Mouse (Mus musculus): ENCODE results near the gene Gns.

The Gns gene

DNA sequence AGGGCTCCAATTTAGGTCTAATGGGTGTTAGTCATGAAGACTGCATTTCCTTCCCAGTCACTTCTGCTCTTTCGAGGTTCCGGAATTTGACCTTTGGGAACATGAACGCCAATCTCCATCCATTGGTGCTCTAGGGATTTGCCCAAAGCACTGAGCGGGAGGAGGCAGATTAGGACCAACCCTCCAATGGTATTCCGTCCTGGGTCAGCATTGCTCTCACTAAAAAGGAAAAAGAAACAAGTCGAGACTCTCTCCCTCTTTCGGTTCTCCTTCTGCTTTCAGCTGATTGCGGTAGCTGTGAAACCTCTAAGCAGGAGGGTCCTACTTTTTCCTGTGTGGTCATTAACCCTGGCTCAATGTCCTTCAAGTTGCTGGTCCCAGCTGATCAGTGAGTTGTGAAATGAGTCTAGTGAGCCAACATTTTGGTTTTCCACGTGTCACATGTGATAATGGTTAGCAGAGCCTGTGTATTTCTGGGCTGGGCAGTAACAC lies 937 bp downstream of the Gns start:
- no peak for DNase-seq (ENCODE audit: low spot score)

DNA sequence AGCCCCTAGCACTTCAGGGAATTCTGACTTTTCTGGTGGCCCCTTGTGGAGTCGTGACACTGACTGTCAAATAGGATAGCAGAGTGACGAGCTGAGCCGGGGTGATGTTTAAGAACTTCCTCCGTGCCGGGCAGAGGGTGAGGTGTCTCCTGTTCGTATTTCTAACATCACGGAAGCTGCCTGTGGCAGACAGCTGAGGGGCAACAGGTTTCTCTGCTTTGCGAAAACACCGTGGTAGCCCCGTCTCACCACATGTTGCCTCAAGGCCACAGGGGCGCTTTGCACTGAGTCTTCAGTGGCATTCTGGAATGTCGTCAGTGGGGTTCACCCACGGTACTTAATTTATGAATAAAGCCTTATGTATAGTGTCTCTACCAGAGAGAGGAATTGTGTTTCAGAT lies 2.4 kb downstream of the Gns start:
- no peak for DNase-seq (ENCODE audit: low spot score)

DNA sequence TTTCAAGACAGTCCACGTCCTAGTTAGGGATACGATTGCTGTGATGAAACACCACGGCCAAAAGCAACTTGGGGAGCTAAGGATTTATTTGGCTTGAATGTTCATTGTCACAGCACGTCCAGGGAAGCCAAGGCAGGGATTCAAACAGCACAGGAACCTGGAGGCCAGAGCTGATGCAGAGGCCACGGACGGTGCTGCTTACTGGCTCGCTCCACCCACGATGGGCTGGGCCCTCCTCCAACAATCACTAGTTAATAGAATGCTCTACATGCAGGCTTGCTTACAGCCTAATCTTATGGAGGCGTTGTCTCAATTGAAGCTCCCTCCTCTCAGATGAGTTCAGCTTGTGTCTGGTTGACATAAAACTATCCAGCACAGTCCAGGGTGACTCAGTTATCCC lies 2.9 kb downstream of the Gns start:
- no peak for DNase-seq (ENCODE audit: low spot score)

DNA sequence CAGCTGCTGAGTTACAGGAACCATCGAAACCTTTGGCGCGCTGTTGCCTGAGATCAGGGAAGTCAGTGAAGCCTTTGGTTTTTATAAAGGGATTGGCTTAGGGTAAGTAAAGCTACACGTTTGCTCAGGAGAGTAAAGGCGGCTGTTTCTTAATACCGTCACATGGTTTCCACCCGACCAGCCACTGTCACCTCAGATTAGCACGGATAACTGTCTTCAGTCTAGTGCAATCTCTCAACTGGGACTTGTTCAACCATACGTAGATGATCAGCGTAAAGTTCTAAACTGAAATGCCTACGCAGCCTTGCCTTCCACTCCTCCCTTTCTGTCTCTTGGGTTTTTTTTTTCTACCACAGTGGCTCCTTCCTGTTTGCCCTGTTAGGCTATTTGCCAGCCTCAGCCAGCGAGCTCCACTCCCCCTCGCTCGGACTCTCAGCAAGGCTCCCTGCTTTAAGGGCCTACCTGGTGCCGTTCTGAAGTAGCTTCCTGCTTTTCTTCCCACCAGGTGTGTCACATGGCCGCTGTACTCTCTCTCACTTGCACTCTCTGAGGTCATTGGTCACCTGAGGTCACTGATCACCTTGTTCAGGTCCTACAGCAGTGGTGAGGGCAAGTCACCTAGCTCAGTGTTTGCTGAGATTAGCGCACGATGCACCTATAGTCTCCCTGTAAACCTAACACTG lies 4.0 kb downstream of the Gns start:
- no peak for DNase-seq (ENCODE audit: low spot score)

DNA sequence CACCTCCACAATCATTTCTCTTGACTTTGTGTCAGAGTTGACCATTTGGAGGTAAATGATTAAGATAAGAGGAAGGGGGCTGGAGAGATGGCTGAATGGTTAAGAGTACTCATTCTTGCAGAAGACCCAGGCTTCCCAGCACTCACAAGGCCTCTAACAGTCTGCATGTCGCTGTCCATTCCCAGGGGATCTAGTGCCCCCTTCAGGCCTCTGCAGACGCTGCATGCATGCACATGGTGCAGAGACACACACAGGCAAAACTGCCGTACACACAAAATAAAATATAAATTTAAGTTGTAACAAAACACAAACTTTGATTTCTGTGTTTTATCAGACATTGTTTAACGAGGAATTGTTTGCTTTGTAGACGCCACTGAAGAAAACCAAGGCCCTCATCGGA lies 5.9 kb downstream of the Gns start:
- DNase-seq (ENCODE audit: low spot score), result no peak

DNA sequence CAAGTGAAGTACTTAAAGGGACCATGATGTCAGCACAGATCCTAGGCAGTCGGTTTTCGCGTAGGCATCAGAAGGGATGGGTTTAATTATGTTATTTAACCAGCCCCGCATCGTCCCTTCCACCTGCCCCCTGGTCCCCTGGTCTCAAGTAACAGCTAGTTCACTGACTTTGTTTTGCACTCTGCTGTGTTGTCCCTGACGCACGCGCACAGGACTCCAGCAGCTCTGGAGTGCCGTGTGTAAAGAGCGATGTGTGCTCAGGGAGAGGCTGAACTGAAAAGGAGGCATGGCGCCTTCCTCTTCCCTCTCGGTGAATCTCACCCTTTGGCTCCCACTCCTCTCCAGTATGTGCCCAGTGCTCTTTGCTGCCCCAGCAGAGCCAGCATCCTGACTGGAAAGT lies 9.1 kb downstream of the Gns start:
- DNase-seq (ENCODE audit: low spot score), result no peak

DNA sequence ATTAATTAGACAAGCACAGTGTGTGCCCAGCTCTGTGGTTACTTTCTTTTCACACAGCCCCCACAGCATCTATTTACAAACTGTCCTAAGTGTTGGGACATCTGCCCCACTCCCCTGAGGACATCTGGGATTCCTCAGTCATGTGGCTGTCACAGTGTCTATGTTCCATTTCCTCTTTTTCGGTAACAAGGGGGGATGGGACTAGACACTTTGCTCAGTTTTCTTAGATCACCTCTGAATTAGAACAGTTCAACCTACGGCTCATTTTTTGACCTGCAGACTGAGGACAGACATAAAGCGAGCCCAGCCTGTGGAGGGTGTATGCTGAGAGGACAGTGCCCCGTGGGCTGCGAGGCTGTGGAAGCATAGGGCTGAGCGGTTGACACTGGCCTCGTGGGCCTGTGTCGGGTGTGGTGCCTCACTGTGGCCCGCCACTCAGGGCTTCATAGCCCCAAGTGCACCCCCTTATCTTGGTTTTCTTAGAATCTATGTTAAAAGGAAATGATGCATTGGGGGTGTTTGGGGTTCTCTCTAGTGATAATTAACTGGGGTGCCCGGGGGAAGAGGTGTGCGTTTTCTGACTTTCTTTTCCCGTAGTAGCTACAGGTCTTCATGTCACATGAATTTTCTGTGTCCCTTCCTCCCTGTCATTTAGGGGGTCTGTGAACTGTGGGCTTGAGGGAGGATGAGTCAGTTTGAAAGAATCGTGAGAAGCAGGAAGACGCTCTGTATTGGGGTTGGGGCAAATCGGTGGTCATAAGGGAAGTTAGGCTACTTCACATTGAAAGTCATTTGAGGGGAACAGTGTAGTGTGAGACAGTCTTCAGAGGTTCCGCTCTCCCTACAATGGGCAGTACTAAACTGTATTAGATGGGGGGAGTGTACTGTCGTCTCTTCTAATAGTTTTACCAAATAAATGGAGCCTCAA lies 10.1 kb downstream of the Gns start:
- DNase-seq (ENCODE audit: low spot score), result no peak

DNA sequence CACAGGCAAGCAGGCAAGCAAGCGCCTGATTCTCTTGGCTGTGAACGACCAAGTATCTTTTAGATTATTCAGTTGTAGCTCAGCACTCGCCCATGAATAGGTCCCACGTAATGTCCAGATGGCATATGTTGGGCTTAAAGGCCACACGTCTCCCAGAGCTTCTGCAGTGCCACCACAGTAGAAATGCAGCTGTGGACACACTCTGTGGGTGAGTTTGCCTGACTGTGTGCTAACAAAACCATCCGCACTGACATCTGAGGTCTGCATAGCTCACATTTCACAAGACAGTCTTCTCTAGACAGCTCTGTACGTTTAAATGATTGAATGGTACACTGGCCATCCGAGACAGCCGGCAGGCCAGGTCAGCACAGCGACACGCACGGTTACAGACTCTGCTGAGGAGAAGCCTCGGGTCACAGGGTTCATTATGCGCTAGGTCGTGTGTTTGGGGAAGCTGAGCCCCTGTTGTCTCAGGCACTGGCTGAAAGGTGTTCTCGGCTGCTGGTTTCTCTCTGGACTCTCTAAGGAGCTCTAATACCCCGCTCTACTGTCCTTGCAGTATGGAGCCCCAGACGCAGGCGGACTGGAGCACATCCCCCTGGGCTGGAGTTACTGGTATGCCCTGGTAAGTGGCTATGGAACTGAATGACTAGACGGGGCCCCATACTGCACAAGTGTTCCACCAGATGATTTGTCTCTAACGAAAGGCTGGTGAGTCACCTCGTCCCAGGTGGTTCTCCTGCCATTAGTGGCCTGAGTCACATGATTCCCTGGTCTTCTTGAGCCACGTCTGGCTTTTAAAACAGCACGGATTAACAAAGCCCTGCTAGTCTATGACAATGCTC lies 11.0 kb downstream of the Gns start:
- no peak for DNase-seq (ENCODE audit: low spot score)

DNA sequence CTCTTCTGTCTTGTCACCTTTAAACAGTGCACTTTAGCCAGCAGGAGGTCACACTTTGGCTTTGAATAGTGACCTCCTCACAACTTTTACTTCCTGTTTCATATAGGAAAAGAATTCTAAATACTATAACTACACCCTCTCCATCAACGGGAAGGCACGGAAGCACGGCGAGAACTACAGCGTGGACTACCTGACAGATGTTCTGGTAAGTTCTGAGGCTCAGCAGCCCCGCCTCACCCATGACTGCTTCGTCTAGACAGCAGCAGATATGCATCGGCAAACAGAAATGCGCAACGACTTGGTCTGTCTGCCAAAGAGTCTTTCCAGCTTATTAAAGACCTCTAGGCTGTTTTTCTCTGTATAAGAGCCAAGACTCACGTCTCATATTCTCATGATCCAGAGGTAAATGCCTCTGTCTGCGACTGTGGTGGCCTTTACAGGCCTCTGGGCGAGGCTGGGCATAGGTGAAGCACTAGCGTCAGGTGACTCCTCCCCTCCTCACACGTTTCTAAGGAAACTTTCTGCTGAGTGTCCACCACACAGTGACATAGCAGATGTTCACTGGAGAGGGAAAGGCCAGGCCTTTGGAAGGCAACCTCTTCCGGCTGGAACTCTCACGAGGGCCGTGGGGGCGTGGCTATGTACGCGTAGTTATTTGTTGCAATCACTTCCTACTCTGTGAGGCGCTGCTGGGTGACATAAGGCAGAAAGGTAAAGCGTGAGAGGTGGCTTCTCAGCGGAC lies 11.8 kb downstream of the Gns start:
- DNase-seq (ENCODE audit: low spot score), result no peak

DNA sequence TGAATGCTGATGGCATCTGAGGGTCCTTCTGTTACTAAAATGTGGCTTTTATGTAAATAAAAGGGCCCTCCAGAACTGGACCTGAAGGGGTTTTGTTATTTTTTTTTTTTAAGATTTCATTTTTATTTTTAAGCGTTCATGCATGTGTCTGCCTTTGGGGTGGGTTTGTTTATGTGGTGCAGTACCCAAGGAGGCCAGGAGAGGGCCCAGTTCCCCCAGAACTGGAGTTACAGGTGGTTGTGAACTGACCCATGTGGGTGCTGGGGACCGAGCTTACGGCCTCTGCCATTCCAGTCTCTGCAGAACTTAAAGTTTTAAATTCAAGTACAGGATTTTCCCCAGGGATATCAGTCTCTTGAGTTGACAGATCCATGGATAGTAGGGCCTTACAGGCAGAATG lies 14.5 kb downstream of the Gns start:
- no peak for DNase-seq (ENCODE audit: low spot score)

DNA sequence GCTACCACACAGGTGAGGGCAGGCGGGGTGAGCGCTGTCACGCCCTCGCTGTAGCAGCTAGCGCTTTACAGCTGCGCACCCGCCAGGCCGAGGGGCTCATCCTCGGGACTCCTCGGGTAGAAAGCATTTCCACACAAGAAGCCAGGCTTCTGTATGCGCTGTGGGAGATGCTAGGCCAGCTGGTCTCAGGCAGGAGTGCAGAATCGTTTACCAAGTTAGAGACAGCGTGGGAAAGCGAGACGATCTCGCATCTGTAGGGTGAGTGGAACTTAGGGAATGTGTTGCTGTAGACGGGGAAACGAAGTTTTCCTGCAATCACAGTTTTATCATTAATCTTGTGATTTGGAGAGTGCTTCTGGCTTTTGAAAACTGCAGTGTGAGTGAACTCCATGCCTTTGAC lies 16.4 kb downstream of the Gns start:
- DNase-seq (ENCODE audit: low spot score), result no peak

DNA sequence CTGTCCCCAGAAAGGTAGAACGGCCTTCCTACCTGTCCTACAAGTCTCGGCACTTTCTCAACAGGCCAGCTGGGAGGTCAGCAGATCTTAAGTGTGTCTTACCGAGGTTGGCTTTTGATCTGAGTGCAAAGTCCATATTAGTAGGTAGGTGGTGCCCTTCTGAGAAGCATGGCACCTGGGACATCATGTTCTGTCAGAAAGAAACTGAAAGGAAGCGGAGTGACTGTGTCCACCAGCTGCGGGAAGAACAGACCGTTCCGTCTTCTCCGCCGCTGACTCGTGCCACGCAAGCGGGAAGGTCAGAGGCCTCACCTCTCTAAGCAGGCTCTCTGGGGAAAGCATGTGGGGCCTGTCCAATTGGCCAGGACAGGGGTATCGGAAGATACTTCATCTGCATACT lies 19.8 kb downstream of the Gns start:
- DNase-seq (ENCODE audit: low spot score), result no peak

DNA sequence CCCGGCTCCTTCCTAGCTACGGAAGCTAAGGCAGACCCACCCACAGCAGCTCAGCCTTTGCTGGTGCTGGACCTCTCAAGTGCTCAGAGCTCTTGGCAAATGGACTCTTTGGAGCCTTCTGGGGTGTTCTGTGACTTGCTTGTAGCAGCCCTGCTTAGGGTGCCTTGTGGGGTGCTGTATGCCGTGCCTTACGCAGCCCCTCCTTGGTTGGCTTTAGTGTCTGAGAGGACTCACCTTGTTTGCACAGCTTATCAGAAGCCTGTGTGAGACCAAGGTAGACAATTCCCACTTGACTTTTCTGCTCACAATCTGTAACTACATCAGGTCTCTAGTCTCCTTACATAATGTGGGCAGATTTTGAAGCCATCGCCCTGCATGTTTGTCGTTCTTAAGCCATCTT lies 20.8 kb downstream of the Gns start:
- DNase-seq (ENCODE audit: low spot score), result no peak

DNA sequence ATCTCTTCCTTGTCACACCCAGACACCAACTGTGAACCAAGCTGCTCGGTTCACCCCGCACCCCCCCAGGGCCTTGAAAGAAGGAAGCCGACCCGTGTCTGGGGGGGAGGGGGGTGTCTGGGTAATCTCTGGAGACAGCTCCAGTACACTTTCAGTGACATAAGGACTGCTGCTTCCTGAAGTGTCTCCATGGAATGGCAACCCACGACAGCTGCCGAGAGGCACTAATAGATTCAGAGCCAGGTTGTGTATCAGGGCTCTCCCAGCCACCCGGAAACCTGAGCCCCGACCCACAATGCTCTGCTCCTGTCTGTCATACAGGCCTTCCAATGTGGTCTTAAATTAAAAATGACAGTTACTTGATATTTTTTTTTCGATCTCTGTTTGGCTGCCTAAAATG lies 21.5 kb downstream of the Gns start:
- DNase-seq (ENCODE audit: low spot score), result no peak

DNA sequence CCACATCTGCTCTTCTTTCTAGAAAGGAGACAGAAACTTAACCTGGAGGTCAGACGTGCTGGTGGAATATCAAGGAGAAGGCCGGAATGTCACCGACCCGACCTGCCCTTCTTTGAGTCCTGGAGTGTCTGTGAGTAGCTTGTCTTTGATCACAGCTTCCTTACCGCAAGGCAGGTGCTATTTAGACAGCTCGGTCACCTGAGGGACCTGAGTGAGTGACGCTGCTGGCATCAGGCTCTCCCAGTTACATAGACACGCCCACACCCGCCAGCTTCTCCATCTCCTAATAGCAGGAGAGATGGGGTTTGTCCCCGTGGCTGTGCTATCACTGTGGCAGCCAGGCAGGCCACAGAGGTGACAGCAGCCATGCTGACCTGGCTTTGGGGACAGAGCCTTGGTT lies 25.7 kb downstream of the Gns start:
- DNase-seq (ENCODE audit: low spot score), result no peak

DNA sequence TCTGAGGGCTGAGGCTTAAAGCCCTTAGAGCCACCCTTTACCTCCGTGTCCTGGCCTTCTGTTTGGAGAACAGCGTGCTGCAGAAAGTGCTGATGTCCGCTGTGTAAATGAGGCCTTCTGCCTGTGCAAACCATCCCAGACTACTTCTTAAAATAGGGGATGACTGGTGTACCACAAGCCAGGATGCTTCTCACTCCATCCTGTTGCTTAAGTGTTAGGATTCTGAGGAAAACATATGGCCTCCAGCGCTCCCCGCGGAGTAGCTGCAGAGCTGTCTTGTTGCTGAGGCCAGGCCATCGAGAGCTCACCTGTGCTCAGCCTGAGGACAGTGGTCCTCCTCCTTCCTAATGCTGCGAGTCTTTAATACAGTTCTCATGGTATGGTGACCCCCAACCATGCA lies 27.0 kb downstream of the Gns start:
- no peak for DNase-seq (ENCODE audit: low spot score)

DNA sequence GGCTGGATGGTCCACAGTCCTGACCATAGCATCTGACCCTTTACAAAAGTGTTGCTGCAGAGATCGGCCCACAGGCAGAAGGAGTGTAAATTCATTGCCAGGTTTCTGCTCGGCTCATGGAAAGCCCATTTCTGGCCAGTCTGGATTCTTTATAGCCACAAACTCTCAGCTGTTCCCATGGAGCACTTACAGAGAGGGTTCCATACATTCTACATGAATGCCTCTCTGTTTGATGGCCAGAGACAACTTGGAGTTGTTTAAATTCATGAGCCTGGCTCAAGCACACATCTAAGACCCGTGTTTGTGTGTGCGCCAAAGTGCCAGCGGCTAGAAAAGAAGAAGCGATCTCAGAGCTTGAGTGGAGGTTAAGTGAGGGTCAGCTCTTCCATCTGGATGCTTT lies 29.4 kb downstream of the Gns start:
- no peak for DNase-seq (ENCODE audit: low spot score)

DNA sequence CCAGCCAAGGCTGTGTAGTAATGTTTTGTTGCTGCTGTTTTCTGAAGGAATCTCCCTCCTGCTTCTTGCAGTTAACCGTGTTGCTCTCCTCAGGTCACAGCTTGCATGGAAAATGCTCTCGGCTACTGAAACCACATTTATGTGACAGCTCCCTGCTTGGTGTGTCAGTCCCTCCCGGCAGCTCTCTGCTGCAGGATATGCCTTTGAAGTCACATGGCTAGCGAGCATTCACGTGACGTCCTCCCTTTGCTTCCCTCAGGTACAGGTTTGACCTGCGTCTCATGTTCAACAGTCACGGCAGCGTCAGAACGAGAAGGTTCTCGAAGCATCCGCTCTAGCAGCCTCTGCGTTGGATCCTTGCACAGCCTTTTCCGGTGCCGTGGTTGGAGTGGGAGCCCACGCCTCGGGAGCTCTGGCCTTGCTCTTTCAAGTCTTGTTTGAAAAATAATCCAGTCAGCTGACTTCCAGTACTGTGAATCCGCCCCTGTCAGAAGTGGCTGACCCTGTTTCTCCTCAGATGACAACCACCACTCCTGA lies 30.0 kb downstream of the Gns start:
- DNase-seq (ENCODE audit: low spot score), result no peak

DNA sequence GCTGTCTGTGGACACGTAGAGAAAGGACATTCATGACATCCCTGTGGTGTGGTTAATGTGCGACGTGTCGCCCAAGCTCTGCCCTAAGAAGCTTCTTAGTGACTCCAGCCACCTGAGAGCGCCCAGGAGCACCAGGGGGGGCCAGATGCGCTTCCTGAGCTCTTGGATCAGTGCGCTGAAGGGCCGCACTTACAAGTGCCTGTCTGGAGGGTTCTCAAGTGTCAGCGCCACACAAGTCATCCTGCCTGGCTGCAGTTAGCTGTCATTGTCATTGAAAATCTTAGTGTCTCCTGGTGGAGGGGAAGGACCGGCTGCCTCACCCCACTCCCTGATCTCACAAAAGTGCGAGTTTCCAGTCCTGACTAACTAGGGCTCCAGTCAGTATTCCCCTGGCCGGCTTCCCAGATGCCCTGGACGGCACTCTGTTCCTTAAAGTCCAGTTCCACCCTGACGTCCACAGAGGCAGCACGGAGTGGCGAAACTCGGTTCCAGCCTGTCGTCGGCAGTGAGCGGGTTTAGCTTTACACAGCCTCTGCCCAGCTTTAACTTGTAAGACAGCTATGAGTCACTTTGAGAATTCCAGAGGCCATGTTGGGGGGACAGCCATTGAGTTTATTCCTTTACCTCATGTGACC lies 30.8 kb downstream of the Gns start:
- DNase-seq (ENCODE audit: low spot score), result peak; percentile 31

DNA sequence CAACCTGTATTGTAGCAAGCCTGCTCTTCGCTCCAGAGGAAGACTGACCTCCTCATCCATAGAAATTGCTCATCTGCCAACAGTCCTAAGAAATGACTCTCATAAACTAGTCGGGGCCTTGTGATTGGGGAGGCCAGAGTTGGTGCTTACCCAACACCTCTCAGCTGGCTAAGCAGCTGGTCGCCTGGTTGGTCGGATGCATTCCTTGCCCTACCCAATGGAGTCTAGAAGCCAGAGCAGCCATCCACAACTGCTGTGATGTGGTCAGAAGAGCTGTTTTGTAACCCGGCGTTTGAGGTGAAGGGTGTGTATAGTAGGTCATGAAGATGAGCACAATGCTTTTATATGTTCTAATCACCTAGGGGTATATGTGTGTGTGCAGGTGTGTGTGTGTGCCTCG lies 33.7 kb downstream of the Gns start:
- DNase-seq (ENCODE audit: low spot score), result no peak

DNA sequence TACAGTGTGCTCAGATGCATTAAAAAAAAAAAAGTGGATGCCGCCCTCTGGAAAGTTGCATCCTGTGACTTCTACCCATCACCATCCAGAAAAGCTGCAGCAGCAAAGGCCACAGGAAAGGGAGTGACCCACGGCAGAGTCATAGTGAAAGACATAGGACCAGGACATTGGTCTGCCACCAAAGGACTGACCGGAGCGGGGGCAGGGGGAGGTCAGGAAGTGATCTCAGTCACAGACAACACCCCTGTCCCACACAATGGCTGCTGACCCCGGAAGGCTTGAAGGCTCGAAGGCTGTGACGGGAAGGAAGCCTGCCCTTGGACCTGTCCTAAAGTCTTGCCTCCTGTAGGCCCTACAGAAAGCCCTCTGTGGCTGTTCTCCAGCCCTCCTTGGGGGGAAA lies 36.1 kb downstream of the Gns start:
- no peak for DNase-seq (ENCODE audit: low spot score)
